Mouse (Mus musculus) CH12.LX (cell line): ENCODE results near the gene Reln. TPM values are rescaled to one million over a fixed set of nuclear protein-coding genes. Genes with fewer than 3 reads are reported as not detected.

Experiments
- DNase-seq: peaks from one replicate; pipeline ENCODE4 v3.0.0-alpha.2; 2013; ENCODE audit errors: extremely low read depth
- H3K27ac ChIP-seq: 2 replicates; pipeline ENCODE4 v1.5.1; 2012; ENCODE audit warnings: low read depth, mild to moderate bottlenecking, control low read depth, moderate library complexity; ENCODE audit not compliant: insufficient read depth
- H3K27me3 ChIP-seq: replicated peaks from 2 replicates; pipeline ENCODE3; 2012; ENCODE audit warnings: inconsistent platforms
- H3K36me3 ChIP-seq, 2 experiments: replicated peaks in 1 of 2; 2 replicates each; pipeline versions ENCODE3 to v1.6.1; 2012; ENCODE audit warnings: inconsistent platforms in 1 of 2, low read length in 1 of 2, mild to moderate bottlenecking in 1 of 2, mixed read lengths in 1 of 2, moderate library complexity in 1 of 2; ENCODE audit not compliant: control insufficient read depth in 1 of 2, insufficient read depth in 1 of 2
- H3K4me1 ChIP-seq, 2 experiments: 2 replicates each; pipeline ENCODE4 v1.6.1; 2012; ENCODE audit warnings: inconsistent platforms in 1 of 2, moderate library complexity in 1 of 2; ENCODE audit not compliant: insufficient read depth in 2 of 2, control insufficient read depth in 1 of 2
- H3K4me2 ChIP-seq: 2 replicates; pipeline ENCODE4 v1.6.1; 2012; ENCODE audit warnings: low read depth, mild to moderate bottlenecking, control low read depth; ENCODE audit not compliant: poor library complexity, insufficient read depth, severe bottlenecking
- H3K4me3 ChIP-seq, 3 experiments: fragments of 150-350 bp in 1 of 3; sonication (generic) in 1 of 3; replicated peaks in 1 of 3; 2 replicates each; pipeline versions ENCODE3 to v1.5.1; 2011 to 2012; ENCODE audit warnings: low read depth in 2 of 3, low read length in 2 of 3, mild to moderate bottlenecking in 2 of 3, moderate library complexity in 2 of 3, control low read depth in 1 of 3, improper control_type of control experiment in 1 of 3, inconsistent platforms in 1 of 3, mixed read lengths in 1 of 3; ENCODE audit not compliant: poor library complexity in 1 of 3
- H3K79me2 ChIP-seq: replicated peaks from 2 replicates; pipeline ENCODE4 v1.6.1; 2012; ENCODE audit warnings: mild to moderate bottlenecking, moderate library complexity; ENCODE audit not compliant: control insufficient read depth, poor library complexity, insufficient read depth, severe bottlenecking; ENCODE audit errors: extremely low read depth
- H3K9ac ChIP-seq: 2 replicates; pipeline ENCODE4 v1.6.1; 2012; ENCODE audit warnings: low read depth, mild to moderate bottlenecking, control low read depth, moderate library complexity; ENCODE audit not compliant: insufficient read depth
- H3K9me3 ChIP-seq: replicated peaks from 2 replicates; pipeline ENCODE3; 2012; ENCODE audit warnings: low read length, inconsistent platforms, mixed read lengths
- BHLHE40 ChIP-seq: IDR thresholded peaks from 2 replicates; pipeline ENCODE4 v1.6.1; 2011; ENCODE audit warnings: mild to moderate bottlenecking, low read depth, low read length, improper control_type of control experiment
- CHD1 ChIP-seq: IDR thresholded peaks from 2 replicates; pipeline ENCODE4 v1.6.1; 2012; ENCODE audit warnings: low read depth, low read length, improper control_type of control experiment, inconsistent platforms
- CHD2 ChIP-seq: IDR thresholded peaks from 2 replicates; pipeline ENCODE4 v1.6.1; 2011; ENCODE audit warnings: low read length, improper control_type of control experiment
- CTCF ChIP-seq, 2 experiments: IDR thresholded peaks in 1 of 2; conservative IDR thresholded peaks in 1 of 2; 2 replicates each; pipeline ENCODE4 v1.5.1; 2011 to 2012; ENCODE audit warnings: low read depth in 2 of 2, low read length in 2 of 2, improper control_type of control experiment in 1 of 2, inconsistent platforms in 1 of 2, mild to moderate bottlenecking in 1 of 2, moderate library complexity in 1 of 2
- E2F4 ChIP-seq: IDR thresholded peaks from 2 replicates; pipeline ENCODE4 v1.6.1; 2011; ENCODE audit warnings: low read depth, low read length, improper control_type of control experiment; ENCODE audit not compliant: insufficient replicate concordance
- GABPA ChIP-seq: IDR thresholded peaks from 2 replicates; pipeline ENCODE4 v1.6.1; 2012; ENCODE audit warnings: low read depth, low read length, improper control_type of control experiment, inconsistent platforms; ENCODE audit not compliant: insufficient replicate concordance
- HCFC1 ChIP-seq: IDR thresholded peaks from 2 replicates; pipeline ENCODE4 v1.6.1; 2012; ENCODE audit warnings: low read depth, mild to moderate bottlenecking, inconsistent platforms, low read length, improper control_type of control experiment
- JUND ChIP-seq: conservative IDR thresholded peaks from 2 replicates; pipeline ENCODE4 v1.6.1; 2011; ENCODE audit warnings: low read depth, low read length, improper control_type of control experiment
- KAT2A ChIP-seq: IDR thresholded peaks from 2 replicates; pipeline ENCODE4 v1.6.1; 2012; ENCODE audit warnings: low read length, improper control_type of control experiment, inconsistent platforms; ENCODE audit not compliant: insufficient replicate concordance
- MAX ChIP-seq: IDR thresholded peaks from 2 replicates; pipeline ENCODE4 v1.6.1; 2011; ENCODE audit warnings: low read length, improper control_type of control experiment
- MXI1 ChIP-seq: IDR thresholded peaks from 2 replicates; pipeline ENCODE4 v1.6.1; 2011; ENCODE audit warnings: mild to moderate bottlenecking, low read depth, low read length, improper control_type of control experiment
- MYC ChIP-seq: IDR thresholded peaks from 2 replicates; pipeline ENCODE4 v1.6.1; 2011; ENCODE audit warnings: low read depth, mild to moderate bottlenecking, improper control_type of control experiment, low read length
- NELFE ChIP-seq: IDR thresholded peaks from 2 replicates; pipeline ENCODE4 v1.6.1; 2011; ENCODE audit warnings: low read depth, low read length, improper control_type of control experiment
- NRF1 ChIP-seq: IDR thresholded peaks from 2 replicates; pipeline ENCODE4 v1.6.1; 2014; ENCODE audit warnings: low read depth, mild to moderate bottlenecking, inconsistent platforms, low read length, improper control_type of control experiment, moderate library complexity
- PAX5 ChIP-seq: IDR thresholded peaks from 2 replicates; pipeline ENCODE4 v1.6.1; 2012; ENCODE audit warnings: low read length, inconsistent platforms, mixed read lengths
- POLR2A ChIP-seq: IDR thresholded peaks from 2 replicates; pipeline ENCODE4 v1.6.1; 2011; ENCODE audit warnings: low read depth, mild to moderate bottlenecking, improper control_type of control experiment, low read length
- POLR2AphosphoS2 ChIP-seq: IDR thresholded peaks from 2 replicates; pipeline ENCODE4 v1.6.1; 2011; ENCODE audit warnings: low read depth, low read length, improper control_type of control experiment
- SMC3 ChIP-seq: IDR thresholded peaks from 2 replicates; pipeline ENCODE4 v1.6.1; 2011; ENCODE audit warnings: low read depth, low read length, improper control_type of control experiment
- TBP ChIP-seq: conservative IDR thresholded peaks from 2 replicates; pipeline ENCODE4 v1.6.1; 2011; ENCODE audit warnings: low read depth, low read length, improper control_type of control experiment
- UBTF ChIP-seq: IDR thresholded peaks from 2 replicates; pipeline ENCODE4 v1.6.1; 2012; ENCODE audit warnings: low read depth, mild to moderate bottlenecking, inconsistent platforms, low read length, improper control_type of control experiment, moderate library complexity
- USF1 ChIP-seq: IDR thresholded peaks from 2 replicates; pipeline ENCODE4 v1.6.1; 2014; ENCODE audit warnings: low read depth, mild to moderate bottlenecking, inconsistent platforms, low read length, improper control_type of control experiment
- USF2 ChIP-seq: conservative IDR thresholded peaks from 2 replicates; pipeline ENCODE4 v1.6.1; 2011; ENCODE audit warnings: low read depth, low read length, improper control_type of control experiment
- dilution Hi-C: fragments of 300-500 bp; cut with MboI; formaldehyde crosslinking; loops from 2 replicates; pipeline ENCODE4 v1.14.3; 2020; ENCODE audit warnings: low sequenced_read_pairs; ENCODE audit not compliant: extremely low pct_unique_long_range_greater_than_20kb, extremely low pct_ligation_motif_present
- in situ Hi-C: fragments of 300-500 bp; cut with MboI; formaldehyde crosslinking; loops from 3 replicates; pipeline ENCODE4 v1.14.3; 2019; ENCODE audit warnings: low sequenced_read_pairs, low pct_ligation_motif_present, low pct_unique_long_range_greater_than_20kb, mixed read lengths
- polyA plus RNA-seq: library from polyadenylated mRNA; unstranded; fragments of >175 nt; gene quantifications from 2 replicates; pipeline ENCODE4 v1.2.1, GENCODE M21; 2012; ENCODE audit warnings: low read depth; ENCODE audit not compliant: insufficient read length
- total RNA-seq, 2 experiments: library from RNA; depleted of rRNA; stranded (reverse); fragments of 300-350 nt in 1 of 2; fragments of >200 nt in 1 of 2; gene quantifications; 2 replicates each; pipeline ENCODE4 v1.2.3; 2012 to 2014

Reln gene
- total and polyA plus RNA-seq, 3 experiments = 0.03 to 0.04 TPM; not detected in 1

DNA sequence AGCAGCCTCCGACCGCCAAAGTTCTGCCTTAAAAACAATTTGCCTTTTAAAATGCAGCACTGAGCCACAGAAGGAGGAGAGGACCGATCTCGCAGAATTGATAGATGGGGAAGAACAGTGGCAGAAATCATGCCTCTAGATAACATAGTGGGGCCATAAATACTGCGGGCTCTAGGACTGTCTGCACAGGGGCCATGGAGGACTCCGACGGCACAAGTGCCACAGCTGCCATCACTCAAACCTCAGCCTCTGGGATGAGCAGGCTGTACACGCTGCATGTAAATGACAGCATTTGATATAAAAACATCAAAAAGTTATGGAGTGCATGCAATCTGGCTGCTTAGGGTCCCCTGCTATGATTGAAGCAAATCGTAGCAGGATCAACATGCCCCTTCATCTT, 227.6 kb downstream of the Reln start:
- no peak for DNase-seq
- Histone ChIP-seq H3K4me3 (no peak overlapping the region), H3K27me3 (no peaks in the 10 kb centered on the region), H3K9me3 (no peaks in the 10 kb centered on the region), H3K4me2 (no peak overlapping the region), H3K27ac (no peak overlapping the region), H3K36me3 (no peaks in the 10 kb centered on the region), H3K9ac (no peak overlapping the region)
- in situ Hi-C loops = no loop called here
- TF ChIP-seq HCFC1 (no peak), MYC (no peak), USF1 (no peak), CHD2 (no peak), MXI1 (no peak), CHD1 (no peak), NRF1 (no peak), NELFE (no peak)
- TF ChIP-seq, all 38 proteins: peak for 0
- Histone ChIP-seq H3K4me1 (no peaks in the 10 kb centered on the region), H3K79me2 (no peaks in the 10 kb centered on the region)
- dilution Hi-C loops = no loop called here

DNA sequence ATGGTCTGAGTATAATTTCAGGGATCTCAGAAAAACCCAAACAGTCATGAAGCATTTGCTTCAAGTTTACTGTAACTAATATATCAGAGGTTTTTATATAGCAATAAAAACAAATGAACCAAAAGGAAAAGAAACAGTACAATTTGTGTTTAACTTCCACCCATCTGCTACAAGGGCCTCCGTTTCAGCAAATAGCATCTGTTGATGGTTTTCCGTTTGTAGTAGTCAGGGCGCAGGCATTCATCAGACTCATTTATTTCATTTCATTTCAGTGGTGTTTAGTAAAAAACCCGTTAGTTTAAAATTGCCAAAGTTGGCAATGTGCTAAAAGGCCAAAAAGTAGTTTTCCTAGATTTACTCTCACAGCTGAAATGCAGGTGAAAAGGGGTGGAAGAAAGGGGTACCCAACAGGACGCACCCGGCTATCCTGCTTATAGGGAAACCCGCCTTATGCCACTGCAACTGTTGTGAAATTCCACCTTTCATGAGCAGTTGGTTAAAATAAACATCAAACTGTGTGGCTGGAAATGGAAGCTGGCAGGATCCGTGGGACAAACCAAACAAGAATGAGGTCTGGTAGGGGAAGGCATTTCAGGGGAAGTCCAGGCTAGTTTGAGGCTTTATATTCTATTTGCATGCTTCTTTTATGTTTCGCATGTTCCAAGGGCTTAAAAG, 237.6 kb downstream of the Reln start:
- Histone ChIP-seq H3K4me2 (no peak overlapping the region), H3K27me3 (no peaks in the 10 kb centered on the region), H3K79me2 (no peaks in the 10 kb centered on the region), H3K9me3 (no peaks in the 10 kb centered on the region), H3K4me1 (0 out of 4 replicates have a peak, but pooled peaks cover 0 to 3% of the 10 kb centered on the region in 2 experiments), H3K4me3 (no peak overlapping the region), H3K27ac (no peak overlapping the region), H3K36me3 (no peaks in the 10 kb centered on the region), H3K9ac (no peak overlapping the region)
- dilution Hi-C loops = no loop called here
- in situ Hi-C loops = no loop called here
- DNase-seq = no peak
- TF ChIP-seq POLR2A (no peak), BHLHE40 (no peak), NELFE (no peak), POLR2AphosphoS2 (no peak), NRF1 (no peak), UBTF (no peak)

DNA sequence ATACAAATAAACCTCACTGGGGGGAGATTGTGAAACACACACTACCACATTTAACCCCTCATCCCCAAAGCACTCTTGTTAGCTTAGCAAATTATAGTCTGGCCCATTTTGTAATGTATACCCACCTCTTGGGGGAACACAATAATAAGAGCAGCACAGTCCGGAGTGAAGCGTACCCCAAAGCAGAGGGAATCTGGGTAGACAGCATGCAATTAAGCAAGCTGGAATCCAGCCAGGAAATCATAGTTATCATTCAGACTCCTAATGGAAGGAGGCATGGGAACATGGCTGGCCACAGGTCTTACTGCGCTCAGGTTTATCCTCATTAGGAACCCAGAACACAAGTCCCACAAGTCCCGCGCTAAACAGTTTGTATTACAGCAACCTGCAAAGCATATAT, 249.5 kb downstream of the Reln start:
- H3K9ac ChIP-seq = no peak overlapping the region
- TF ChIP-seq CHD2 = no peak
- TF ChIP-seq MAX = no peak
- TF ChIP-seq CTCF (conservative IDR thresholded peaks at IDR 0.05 in 1 of 2, IDR thresholded peaks at IDR 0.05 in 1 of 2; ENCODE audit: low read depth in 2 of 2, low read length in 2 of 2) = no peak
- no peak for TF ChIP-seq TBP
- TF ChIP-seq GABPA = no peak
- no peak for TF ChIP-seq KAT2A
- no peak for TF ChIP-seq PAX5
- no peak for TF ChIP-seq USF1
- no peak for TF ChIP-seq BHLHE40
- no peak for TF ChIP-seq USF2
- no peak for TF ChIP-seq E2F4
- TF ChIP-seq SMC3 = no peak
- no peak for TF ChIP-seq CHD1
- no peak for TF ChIP-seq MYC
- TF ChIP-seq UBTF = no peak
- TF ChIP-seq JUND = no peak
- in situ Hi-C loops (no loop called here), dilution Hi-C loops (no loop called here)
- no peaks in the 10 kb centered on the region for H3K36me3 ChIP-seq
- no peaks in the 10 kb centered on the region for H3K27me3 ChIP-seq
- no peak overlapping the region for H3K4me3 ChIP-seq
- no peaks in the 10 kb centered on the region for H3K9me3 ChIP-seq
- no peak overlapping the region for H3K4me2 ChIP-seq
- H3K27ac ChIP-seq = no peak overlapping the region
- no peak for DNase-seq
- H3K4me1 ChIP-seq = no peaks in the 10 kb centered on the region
- H3K79me2 ChIP-seq = no peaks in the 10 kb centered on the region
